Mouse (Mus musculus): Measurements from ENCODE around the gene Slc51b. TPM values are rescaled to one million over a fixed set of nuclear protein-coding genes. Genes with fewer than 3 reads are reported as not detected.
A peak's percentile ranks its signal among the peaks of the same experiment; 100 is the strongest.

Slc51b gene
- not detected for total RNA-seq (2021)
- long read RNA-seq, experiment 1 = 0 reads
- long read RNA-seq, experiment 2 = 0 reads

- intact Hi-C loops (cut with DNase I) = no loop called here
- DNase-seq (ENCODE audit: low spot score in 2 of 2) = no peak
Observed at GRCm38 (mm10) chr9:65422760-65423501, at the start of gene Slc51b. TSS of gene Slc51b (minus strand) at chr9:65422955.

- intact Hi-C loops (cut with DNase I) = no loop called here
- no peak for DNase-seq (ENCODE audit: low spot score in 2 of 2)
Observed at GRCm38 (mm10) chr9:65467686-65468085, 44.9 kb upstream of the Slc51b start.

GRCm38 (mm10) chr9:65465241-65465640 lies 42.5 kb upstream of the Slc51b start:
- intact Hi-C loops (cut with DNase I) = no loop called here
- DNase-seq (ENCODE audit: low spot score in 2 of 2) = no peak

- peak in 1 of 2 experiments; percentile 43 for DNase-seq (ENCODE audit: low spot score in 2 of 2)
- intact Hi-C loops (cut with DNase I) = no loop called here
Observed at GRCm38 (mm10) chr9:65464161-65464560, 41.4 kb upstream of the Slc51b start.

GRCm38 (mm10) chr9:65462544-65462943 lies 39.8 kb upstream of the Slc51b start:
- DNase-seq (ENCODE audit: low spot score in 2 of 2) = no peak
- intact Hi-C loops (cut with DNase I) = no loop called here

- intact Hi-C loops (cut with DNase I) = no loop called here
- peak; percentile 93 to 95 for DNase-seq (ENCODE audit: low spot score in 2 of 2)
Observed at GRCm38 (mm10) chr9:65460732-65461442, 38.1 kb upstream of the Slc51b start, which contains the start of gene Spg21. TSS of gene Spg21 (plus strand) at chr9:65460947.

GRCm38 (mm10) chr9:65460198-65460597 lies 37.4 kb upstream of the Slc51b start:
- intact Hi-C loops (cut with DNase I) = no loop called here
- DNase-seq (ENCODE audit: low spot score in 2 of 2) = no peak

GRCm38 (mm10) chr9:65458975-65459374 lies 36.2 kb upstream of the Slc51b start:
- DNase-seq (ENCODE audit: low spot score in 2 of 2) = no peak
- intact Hi-C loops (cut with DNase I) = no loop called here

GRCm38 (mm10) chr9:65447951-65448350 lies 25.2 kb upstream of the Slc51b start:
- no peak for DNase-seq (ENCODE audit: low spot score in 2 of 2)
- intact Hi-C loops (cut with DNase I) = no loop called here

GRCm38 (mm10) chr9:65444692-65445091 lies 21.9 kb upstream of the Slc51b start:
- intact Hi-C loops (cut with DNase I) = no loop called here
- DNase-seq (ENCODE audit: low spot score in 2 of 2) = no peak

- intact Hi-C loops (cut with DNase I) = loop anchor here (10.0 kb wide), 1 partner anchor 121 kb away; no protein-coding TSS in a partner anchor
- peak; percentile 93 for DNase-seq (ENCODE audit: low spot score in 2 of 2)
Observed at GRCm38 (mm10) chr9:65435671-65436301, 13.0 kb upstream of the Slc51b start, which contains the start of gene Mtfmt. TSS of gene Mtfmt (plus strand) at chr9:65435782.

- intact Hi-C loops (cut with DNase I) = loop anchor here (10.0 kb wide), 1 partner anchor 120 kb away; no protein-coding TSS in a partner anchor
- DNase-seq (ENCODE audit: low spot score in 2 of 2) = no peak
Observed at GRCm38 (mm10) chr9:65435211-65435610, 12.5 kb upstream of the Slc51b start.

GRCm38 (mm10) chr9:65434140-65434539 lies 11.4 kb upstream of the Slc51b start:
- DNase-seq (ENCODE audit: low spot score in 2 of 2) = peak; percentile 18 to 56
- intact Hi-C loops (cut with DNase I) = loop anchor here (10.0 kb wide), 1 partner anchor 119 kb away; no protein-coding TSS in a partner anchor

GRCm38 (mm10) chr9:65432236-65432635 lies 9.5 kb upstream of the Slc51b start:
- DNase-seq (ENCODE audit: low spot score in 2 of 2) = peak; percentile 93
- intact Hi-C loops (cut with DNase I) = loop anchor here (1.0 to 10.0 kb wide), 3 partner anchors 39 to 117 kb away; no protein-coding TSS in a partner anchor

GRCm38 (mm10) chr9:65430921-65431320 lies 8.2 kb upstream of the Slc51b start:
- intact Hi-C loops (cut with DNase I) = loop anchor here (10.0 kb wide), 1 partner anchor 116 kb away; no protein-coding TSS in a partner anchor

GRCm38 (mm10) chr9:65430401-65430800 lies 7.6 kb upstream of the Slc51b start:
- intact Hi-C loops (cut with DNase I) = loop anchor here (10.0 kb wide), 1 partner anchor 116 kb away; no protein-coding TSS in a partner anchor

More at GRCm38 (mm10) chr9:65430921-65431320, 8.2 kb upstream of the Slc51b start:
- no peak for DNase-seq (ENCODE audit: low spot score in 2 of 2)

GRCm38 (mm10) chr9:65428003-65428402 lies 5.2 kb upstream of the Slc51b start:
- DNase-seq (ENCODE audit: low spot score in 2 of 2) = no peak
- intact Hi-C loops (cut with DNase I) = no loop called here

More at GRCm38 (mm10) chr9:65430401-65430800, 7.6 kb upstream of the Slc51b start:
- DNase-seq (ENCODE audit: low spot score in 2 of 2) = no peak

- no peak for DNase-seq (ENCODE audit: low spot score in 2 of 2)
- intact Hi-C loops (cut with DNase I) = no loop called here
Observed at GRCm38 (mm10) chr9:65427511-65427910, 4.8 kb upstream of the Slc51b start.

- no peak for DNase-seq (ENCODE audit: low spot score in 2 of 2)
Observed at GRCm38 (mm10) chr9:65424393-65424792, 1.6 kb upstream of the Slc51b start.

GRCm38 (mm10) chr9:65419633-65420032 lies 3.1 kb downstream of the Slc51b start:
- intact Hi-C loops (cut with DNase I) = no loop called here
- DNase-seq (ENCODE audit: low spot score in 2 of 2) = no peak

More at GRCm38 (mm10) chr9:65424393-65424792, 1.6 kb upstream of the Slc51b start:
- intact Hi-C loops (cut with DNase I) = no loop called here

Data from left cerebral cortex, postnatal 14 days (tissue).